Mouse (Mus musculus) heart, embryonic 16.5 days (tissue): ENCODE measurements around the gene Uba1. TPM values are rescaled to one million over a fixed set of nuclear protein-coding genes. Genes with fewer than 3 reads are reported as not detected.
A peak's percentile ranks its signal among the peaks of the same experiment; 100 is the strongest.
"Not testable (repeated sequence)": the region's sequence is repeated elsewhere in the genome, so short reads cannot be mapped to it uniquely, and the experiment has no call there.

Source experiments
- ATAC-seq: fragments of 200-750 bp; cut with Nextera tagmentation; replicated peaks from 2 replicates; pipeline ENCODE4 v1.8.0; 2017; ENCODE audit warnings: moderate number of reproducible peaks; ENCODE audit not compliant: insufficient read depth, low FRiP score; ENCODE audit errors: extremely low read depth
- H3K27ac ChIP-seq: fragments of 300-500 bp; sonication (generic); 2 replicates; pipeline ENCODE4 v1.5.1; 2014; ENCODE audit warnings: mild to moderate bottlenecking, low read length, control low read depth, moderate library complexity
- H3K27me3 ChIP-seq: fragments of 300-500 bp; sonication (generic); 2 replicates; pipeline ENCODE4 v1.6.1; 2014; ENCODE audit warnings: low read length, mixed read lengths; ENCODE audit not compliant: control insufficient read depth, insufficient read depth
- H3K36me3 ChIP-seq: fragments of 300-500 bp; sonication (generic); 2 replicates; pipeline ENCODE4 v1.6.1; 2014; ENCODE audit not compliant: control insufficient read depth, insufficient read depth
- H3K4me1 ChIP-seq: fragments of 300-500 bp; sonication (generic); 2 replicates; pipeline ENCODE4 v1.6.1; 2014; ENCODE audit warnings: low read length, mixed read lengths; ENCODE audit not compliant: control insufficient read depth, insufficient read depth
- H3K4me2 ChIP-seq: fragments of 300-500 bp; sonication (generic); 2 replicates; pipeline ENCODE4 v1.6.1; 2014; ENCODE audit warnings: low read depth, mild to moderate bottlenecking, control low read depth, low read length
- H3K4me3 ChIP-seq: fragments of 300-500 bp; sonication (generic); 2 replicates; pipeline ENCODE4 v1.5.1; 2014; ENCODE audit warnings: mild to moderate bottlenecking, control low read depth, low read length
- H3K9ac ChIP-seq: fragments of 300-500 bp; sonication (generic); 2 replicates; pipeline ENCODE4 v1.6.1; 2014; ENCODE audit warnings: low read length, control low read depth
- H3K9me3 ChIP-seq: fragments of 300-500 bp; sonication (generic); replicated peaks from 2 replicates; pipeline ENCODE4 v1.6.1; 2016; ENCODE audit warnings: low read length; ENCODE audit not compliant: control insufficient read depth
- WGBS: fragments of 180-500 bp; shearing (Covaris S2); extraction: QIAGEN DNeasy Blood & Tissue Kit; methylation state at CpG from one replicate; pipeline ENCODE4 v1.1.7; 2014; 5-methylcytosine and 5-hydroxymethylcytosine counted together
- polyA plus RNA-seq: library from polyadenylated mRNA; unstranded; fragments of >200 nt; fragmentation: Nextera tagmentation; extraction: Ambion mirVana; gene quantifications from 2 replicates; pipeline ENCODE4 v1.2.1, GENCODE M21; 2015

Uba1 gene
- polyA plus RNA-seq, 1 experiment from 2014 or later = 164 TPM

DNA sequence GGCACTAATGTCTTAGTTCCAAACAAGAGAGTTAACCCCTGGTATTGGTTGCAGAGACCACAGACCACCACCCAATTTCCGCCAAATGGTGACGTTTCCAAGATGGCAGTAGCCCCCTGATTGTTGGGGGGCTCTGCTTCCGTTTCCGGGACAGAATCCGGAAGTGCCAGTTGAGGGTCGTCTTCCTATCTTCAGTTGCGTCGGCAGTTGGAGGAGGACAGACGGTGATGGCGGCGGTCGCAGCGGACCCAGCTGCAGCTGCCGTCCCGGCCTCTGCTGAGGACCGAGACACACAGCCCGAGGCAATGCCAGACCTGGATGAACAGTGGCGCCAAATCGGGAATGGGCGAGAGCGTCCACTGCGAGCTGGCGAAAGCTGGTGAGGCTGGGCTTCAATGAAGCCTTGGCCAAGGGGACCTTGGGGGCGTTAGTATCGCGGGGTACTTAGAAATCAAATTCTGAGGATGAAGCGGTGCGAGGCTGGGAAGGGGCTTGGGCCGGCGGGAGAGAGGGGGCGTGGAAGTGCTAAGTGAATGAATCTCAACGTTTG lies 45.7 kb downstream of the Uba1 start, which contains the start of gene Usp11:
TSS of gene Usp11 (plus strand) at position 166 of the 550 bp plus-strand sequence.
- Histone ChIP-seq H3K9ac (peak within 1 kb of the TSS; percentile 83), H3K27me3 (no peaks in the 10 kb centered on the region), H3K4me3 (peak within 1 kb of the TSS; percentile 67), H3K4me1 (0 out of 2 replicates have a peak, but pooled peaks cover 3% of the 10 kb centered on the region), H3K4me2 (peak within 1 kb of the TSS; percentile 62), H3K9me3 (no peaks in the 10 kb centered on the region), H3K27ac (peak within 1 kb of the TSS; percentile 94), H3K36me3 (peaks cover 1% of the 10 kb centered on the region; the same call in 1 of the 2 replicates)
- 12% methylated on average over 32 of the region's 32 CpGs for WGBS
- ATAC-seq = peak; percentile 35

DNA sequence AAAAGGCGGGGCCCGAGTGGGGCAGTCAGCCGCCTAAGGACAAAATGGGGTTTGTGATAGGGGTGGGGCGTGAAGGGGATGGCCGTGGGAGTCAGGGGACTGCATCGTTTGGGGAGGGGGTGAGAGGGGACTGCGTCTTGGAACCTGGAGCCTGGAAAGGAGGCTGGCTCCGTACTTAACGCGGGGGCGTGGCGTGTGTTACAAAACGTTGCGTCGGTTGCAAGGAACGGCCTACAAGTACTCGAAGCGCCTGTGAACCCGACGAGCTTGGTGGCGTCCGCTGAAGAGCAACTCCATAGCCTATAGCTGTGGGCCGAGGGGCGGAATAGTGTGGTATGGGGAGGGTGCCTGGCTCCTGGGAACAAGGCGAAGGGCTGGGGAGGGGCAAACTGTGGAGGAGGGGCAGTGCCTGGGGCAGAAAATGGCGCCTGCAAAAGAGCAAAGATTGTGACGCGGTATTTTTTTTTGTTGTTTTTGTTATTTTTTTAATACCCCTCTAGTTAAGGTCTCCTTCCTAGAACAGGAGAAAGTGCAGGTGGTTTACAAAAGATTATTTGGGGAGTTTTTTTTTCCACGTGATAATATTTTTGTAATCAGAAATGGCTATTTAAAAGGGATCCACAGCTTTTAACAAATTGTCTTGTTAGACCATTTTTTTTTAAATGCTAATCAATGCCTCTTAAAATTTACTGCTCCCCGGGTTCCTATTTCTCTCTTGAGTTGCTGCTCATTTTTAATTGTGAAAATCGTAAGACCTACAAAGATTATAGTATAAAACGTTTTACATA lies 46.4 kb downstream of the Uba1 start:
- Histone ChIP-seq H3K27me3 (no peaks in the 10 kb centered on the region), H3K4me2 (peak overlapping the region; percentile 62), H3K27ac (peak overlapping the region; percentile 94), H3K9ac (peak overlapping the region; percentile 83), H3K4me1 (0 out of 2 replicates have a peak, but pooled peaks cover 3% of the 10 kb centered on the region), H3K9me3 (no peaks in the 10 kb centered on the region), H3K4me3 (peak overlapping the region; percentile 67), H3K36me3 (no peaks in the 10 kb centered on the region)
- 14% methylated on average over 31 of the region's 32 CpGs for WGBS
- peak; percentile 96 for ATAC-seq

DNA sequence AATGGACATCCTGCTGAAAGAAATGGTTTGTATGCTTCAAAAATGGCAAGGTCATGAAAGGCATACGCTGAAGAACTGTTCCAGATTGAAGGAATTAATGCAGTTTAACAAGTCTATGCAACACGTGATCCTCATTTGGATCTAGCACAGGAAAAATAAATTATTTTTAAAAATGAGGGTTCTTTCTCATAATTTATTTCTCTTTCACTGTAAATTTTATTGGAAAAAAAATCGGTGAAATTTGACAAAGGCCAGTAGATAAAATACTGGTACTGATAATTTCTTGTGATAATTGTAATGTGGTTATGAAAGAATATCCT lies 46.9 kb downstream of the Uba1 start:
- no peak for ATAC-seq
- peak overlapping the region; percentile 83; the same call in 1 of the 2 replicates for H3K9ac ChIP-seq
- H3K27ac ChIP-seq = no peak overlapping the region
- no peaks in the 10 kb centered on the region for H3K27me3 ChIP-seq
- peak overlapping the region; percentile 53 for H3K4me2 ChIP-seq
- 22% methylated on average over 3 of the region's 3 CpGs for WGBS
- H3K4me3 ChIP-seq = peak overlapping the region; percentile 42
- no peaks in the 10 kb centered on the region for H3K9me3 ChIP-seq
- H3K4me1 ChIP-seq = 0 out of 2 replicates have a peak, but pooled peaks cover 3% of the 10 kb centered on the region
- H3K36me3 ChIP-seq = no peaks in the 10 kb centered on the region

DNA sequence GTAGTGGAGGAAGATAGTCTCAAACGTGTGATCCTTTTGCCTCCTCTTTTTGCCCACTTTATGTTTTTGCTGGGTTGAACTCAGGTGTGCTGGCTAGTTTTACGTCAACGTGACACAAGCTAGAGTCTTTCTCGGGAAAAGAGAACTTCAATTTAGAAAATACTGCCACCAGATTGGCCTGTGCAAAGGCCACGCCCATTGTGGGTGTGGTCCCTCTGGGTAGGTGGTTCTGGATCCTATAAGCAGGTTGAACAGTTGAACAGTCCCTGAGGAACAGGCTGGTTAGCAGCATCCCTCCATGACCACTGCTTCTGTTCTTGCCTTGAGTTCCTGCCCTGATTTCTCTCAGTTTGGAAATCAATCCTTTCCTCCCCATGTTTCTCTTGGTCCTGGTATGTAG lies 70.6 kb downstream of the Uba1 start:
- no peak overlapping the region for H3K27ac ChIP-seq
- 71% methylated on average over 5 of the region's 5 CpGs for WGBS
- ATAC-seq = no peak

DNA sequence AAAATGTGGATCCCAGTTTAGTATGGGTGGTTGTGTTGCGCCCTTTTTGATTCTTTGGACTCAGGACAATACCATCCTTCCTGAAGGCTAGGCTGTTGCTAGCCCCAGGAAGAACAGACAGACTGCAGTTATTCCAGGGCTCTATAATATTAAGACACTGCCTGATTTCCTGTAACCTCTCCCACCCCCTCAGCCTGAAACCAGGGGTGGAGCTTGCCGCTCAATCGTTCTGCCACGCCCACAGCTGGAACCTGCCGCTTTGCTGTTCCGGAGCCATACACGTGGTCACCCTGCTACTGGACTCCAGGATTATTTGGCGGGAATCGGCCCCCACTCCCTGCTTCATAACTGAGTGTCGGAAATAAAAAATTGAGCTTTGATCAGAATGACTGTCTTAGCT lies 71.9 kb downstream of the Uba1 start:
- not testable (repeated sequence) for H3K9ac ChIP-seq, H3K27me3 ChIP-seq, H3K4me1 ChIP-seq, H3K4me2 ChIP-seq, H3K27ac ChIP-seq, H3K9me3 ChIP-seq, ATAC-seq, H3K36me3 ChIP-seq, H3K4me3 ChIP-seq
- 41% methylated on average over 10 of the region's 10 CpGs for WGBS

More for the DNA sequence above, 70.6 kb downstream of the Uba1 start:
- Histone ChIP-seq H3K27me3 (no peaks in the 10 kb centered on the region), H3K4me1 (no peaks in the 10 kb centered on the region), H3K9ac (no peak overlapping the region), H3K4me2 (no peak overlapping the region), H3K36me3 (no peaks in the 10 kb centered on the region), H3K4me3 (no peak overlapping the region), H3K9me3 (no peaks in the 10 kb centered on the region)

Other genes with a start within 250 kb of the Uba1 start
- 4.1 and 4.3 TPM in 2 replicates for gene Jade3, start 232.6 kb upstream of the Uba1 start, polyA plus RNA-seq
- 1.3 and 1.4 TPM in 2 replicates for gene Rgn, start 108.5 kb upstream of the Uba1 start, polyA plus RNA-seq
- gene Rbm10, start 40.8 kb upstream of the Uba1 start, polyA plus RNA-seq = 43.9 and 47.0 TPM in 2 replicates
- 430 and 467 TPM in 2 replicates for gene Ndufb11, start 40.7 kb upstream of the Uba1 start, polyA plus RNA-seq
- 112 and 118 TPM in 2 replicates for gene Cdk16, start 29.6 kb downstream of the Uba1 start, polyA plus RNA-seq
- gene Usp11, start 45.6 kb downstream of the Uba1 start, polyA plus RNA-seq = 35.0 and 35.2 TPM in 2 replicates
- 98.9 and 113 TPM in 2 replicates for gene Araf, start 139.5 kb downstream of the Uba1 start, polyA plus RNA-seq
- gene Timp1, start 211.8 kb downstream of the Uba1 start, polyA plus RNA-seq = 21.7 and 22.0 TPM in 2 replicates